Mouse (Mus musculus) MEL-GATA-1-ER (cell line): ENCODE measurements around the gene Plbd2.

Source experiments
- DNase-seq: peaks from one replicate; pipeline ENCODE4 v3.0.0-alpha.2; 2012; ENCODE audit warnings: low read depth; ENCODE audit errors: extremely low read depth

Gene Plbd2

GRCm38 (mm10) chr5:120476296-120476695 is 27.1 kb downstream of the Plbd2 start, which contains the start of gene Sds:
Sds (plus strand) TSS chr5:120476526.
- DNase-seq, result no peak

- DNase-seq, result no peak
Observed at GRCm38 (mm10) chr5:120475861-120476260, 27.6 kb downstream of the Plbd2 start.

- DNase-seq, result no peak
Observed at GRCm38 (mm10) chr5:120473361-120473760, 30.1 kb downstream of the Plbd2 start.

- no peak for DNase-seq
Observed at GRCm38 (mm10) chr5:120472770-120473169, 30.7 kb downstream of the Plbd2 start, which contains the start of gene Sdsl. Sdsl (minus strand) TSS chr5:120472810.

- no peak for DNase-seq
Observed at GRCm38 (mm10) chr5:120471538-120471937, 31.9 kb downstream of the Plbd2 start.

- no peak for DNase-seq
Observed at GRCm38 (mm10) chr5:120468830-120469229, 34.6 kb downstream of the Plbd2 start.

GRCm38 (mm10) chr5:120468336-120468735 is 35.1 kb downstream of the Plbd2 start:
- no peak for DNase-seq

GRCm38 (mm10) chr5:120467026-120467425 is 36.4 kb downstream of the Plbd2 start:
- DNase-seq, result peak; percentile 38

- peak; percentile 98 for DNase-seq
Observed at GRCm38 (mm10) chr5:120465860-120466259, 37.6 kb downstream of the Plbd2 start.

- no peak for DNase-seq
Observed at GRCm38 (mm10) chr5:120465062-120465461, 38.4 kb downstream of the Plbd2 start.

- no peak for DNase-seq
Observed at GRCm38 (mm10) chr5:120464321-120464720, 39.1 kb downstream of the Plbd2 start.

- no peak for DNase-seq
Observed at GRCm38 (mm10) chr5:120461902-120462301, 41.5 kb downstream of the Plbd2 start.

- DNase-seq, result no peak
Observed at GRCm38 (mm10) chr5:120459133-120459532, 44.3 kb downstream of the Plbd2 start.

- DNase-seq, result no peak
Observed at GRCm38 (mm10) chr5:120457628-120458027, 45.8 kb downstream of the Plbd2 start.

- DNase-seq, result no peak
Observed at GRCm38 (mm10) chr5:120456841-120457554, 46.4 kb downstream of the Plbd2 start.

GRCm38 (mm10) chr5:120456253-120456652 is 47.2 kb downstream of the Plbd2 start:
- no peak for DNase-seq

- no peak for DNase-seq
Observed at GRCm38 (mm10) chr5:120454756-120455337, 48.6 kb downstream of the Plbd2 start.

GRCm38 (mm10) chr5:120447305-120447704 is 56.1 kb downstream of the Plbd2 start:
- DNase-seq, result no peak

GRCm38 (mm10) chr5:120440733-120441132 is 62.7 kb downstream of the Plbd2 start:
- DNase-seq, result peak; percentile 60

GRCm38 (mm10) chr5:120439887-120440670 is 63.3 kb downstream of the Plbd2 start:
- DNase-seq, result no peak

GRCm38 (mm10) chr5:120438991-120439710 is 64.3 kb downstream of the Plbd2 start:
- no peak for DNase-seq
